Mouse (Mus musculus): ENCODE results near the gene Rapgefl1.

The Rapgefl1 gene

GRCm38 (mm10) chr11:98836651-98837141 lies at the start of gene Rapgefl1:
Rapgefl1 (plus strand) TSS chr11:98836785.
- peak; percentile 91 for DNase-seq (ENCODE audit: inconsistent ontology term)

- no peak for DNase-seq (ENCODE audit: inconsistent ontology term)
These were observed 49.4 kb upstream of the Rapgefl1 start for GRCm38 (mm10) chr11:98787229-98787628.

- no peak for DNase-seq (ENCODE audit: inconsistent ontology term)
These were observed 48.9 kb upstream of the Rapgefl1 start for GRCm38 (mm10) chr11:98787691-98788090.

- DNase-seq (ENCODE audit: inconsistent ontology term), result no peak
These were observed 48.4 kb upstream of the Rapgefl1 start for GRCm38 (mm10) chr11:98788139-98788538.

- DNase-seq (ENCODE audit: inconsistent ontology term), result peak; percentile 94
These were observed 47.9 kb upstream of the Rapgefl1 start for GRCm38 (mm10) chr11:98788550-98789218.

GRCm38 (mm10) chr11:98789219-98789807 lies 47.3 kb upstream of the Rapgefl1 start:
- no peak for DNase-seq (ENCODE audit: inconsistent ontology term)

GRCm38 (mm10) chr11:98789824-98790223 lies 46.8 kb upstream of the Rapgefl1 start:
- DNase-seq (ENCODE audit: inconsistent ontology term), result no peak

- DNase-seq (ENCODE audit: inconsistent ontology term), result no peak
These were observed 45.9 kb upstream of the Rapgefl1 start for GRCm38 (mm10) chr11:98790631-98791205.

- no peak for DNase-seq (ENCODE audit: inconsistent ontology term)
These were observed 45.1 kb upstream of the Rapgefl1 start for GRCm38 (mm10) chr11:98791448-98791847.

- no peak for DNase-seq (ENCODE audit: inconsistent ontology term)
These were observed 44.5 kb upstream of the Rapgefl1 start for GRCm38 (mm10) chr11:98792081-98792480.

GRCm38 (mm10) chr11:98794469-98795014 lies 42.0 kb upstream of the Rapgefl1 start:
- no peak for DNase-seq (ENCODE audit: inconsistent ontology term)

- DNase-seq (ENCODE audit: inconsistent ontology term), result peak; percentile 96
These were observed 41.4 kb upstream of the Rapgefl1 start, which contains the start of gene Msl1 for GRCm38 (mm10) chr11:98795015-98795713. Msl1 (plus strand) TSS chr11:98795516.

GRCm38 (mm10) chr11:98795714-98796514 lies 40.7 kb upstream of the Rapgefl1 start:
- DNase-seq (ENCODE audit: inconsistent ontology term), result peak; percentile 59

GRCm38 (mm10) chr11:98796515-98797216 lies 39.9 kb upstream of the Rapgefl1 start:
- DNase-seq (ENCODE audit: inconsistent ontology term), result peak; percentile 70

- DNase-seq (ENCODE audit: inconsistent ontology term), result peak; percentile 24
These were observed 39.3 kb upstream of the Rapgefl1 start for GRCm38 (mm10) chr11:98797306-98797705.

- DNase-seq (ENCODE audit: inconsistent ontology term), result peak; percentile 6
These were observed 38.7 kb upstream of the Rapgefl1 start for GRCm38 (mm10) chr11:98797909-98798308.

- DNase-seq (ENCODE audit: inconsistent ontology term), result no peak
These were observed 32.0 kb upstream of the Rapgefl1 start, which contains the start of gene Casc3 for GRCm38 (mm10) chr11:98804605-98805004. Casc3 (plus strand) TSS chr11:98804905.

- no peak for DNase-seq (ENCODE audit: inconsistent ontology term)
These were observed 28.2 kb upstream of the Rapgefl1 start for GRCm38 (mm10) chr11:98808417-98808816.

- peak; percentile 99 for DNase-seq (ENCODE audit: inconsistent ontology term)
These were observed 26.9 kb upstream of the Rapgefl1 start for GRCm38 (mm10) chr11:98809457-98810290.

Data from Muller cell, postnatal 12 days (primary cell).